Comparison of ENCODE assay signal across 38 mouse cellular contexts in the genomic region with DNA sequence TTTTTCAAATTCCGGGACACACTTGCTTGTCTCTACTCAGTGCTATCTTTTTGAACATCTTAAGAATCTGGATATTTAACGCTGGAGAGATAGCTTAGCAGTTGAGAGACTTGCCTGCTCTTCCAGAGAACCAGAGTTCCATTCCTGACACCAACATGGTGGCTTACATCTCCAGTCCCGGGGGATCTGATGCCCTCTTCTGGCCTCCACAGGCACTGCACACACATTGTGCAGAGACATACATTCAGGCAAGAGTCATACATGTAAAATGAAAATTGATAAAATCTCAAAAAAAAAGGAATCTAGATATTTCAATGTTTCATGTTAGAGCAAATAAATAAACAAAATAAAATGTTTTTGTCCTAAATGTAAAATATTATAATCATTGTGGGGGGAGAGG. TPM values are rescaled to one million over a fixed set of nuclear protein-coding genes. Genes with fewer than 3 reads are reported as not detected.
DNase-seq lines count a peak whose midpoint lies in the region; ATAC-seq and TF ChIP-seq lines count a peak whose summit lies in the region.
"Had no signal": no experiment of that assay in that cellular context is flagged by ENCODE, and none has a peak within 500 bp of the region (broad histone marks: within the 10 kb centered on the region; RNA-seq: fewer than 3 reads in every experiment).

No protein-coding gene starts in this region.

- no peaks in the 10 kb centered on the region for H3K36me3 ChIP-seq in intestine, postnatal 0 days (ENCODE audit: control insufficient read depth, insufficient read depth)
- H3K36me3 ChIP-seq in intestine, embryonic 15.5 days: no peaks in the 10 kb centered on the region
- H3K36me3 ChIP-seq in testis, adult 2 months (ENCODE audit: control insufficient read depth, insufficient read depth, low read length): no peaks in the 10 kb centered on the region
- H3K36me3 ChIP-seq: forebrain, embryonic 15.5 days; hindbrain, embryonic 15.5 days; liver, embryonic 15.5 days; lung, embryonic 15.5 days; midbrain, embryonic 12.5 days; neural tube, embryonic 12.5 days had no signal

- peak; percentile 13; the same call in 1 of the 2 replicates for TF ChIP-seq CTCF in gastrocnemius, adult 2 months (IDR thresholded peaks at IDR 0.05)
- peak; percentile 20 for TF ChIP-seq CTCF in intestine, postnatal 0 days (IDR thresholded peaks at IDR 0.05; ENCODE audit: low read depth)
- TF ChIP-seq CTCF in testis, adult 2 months (IDR thresholded peaks at IDR 0.05; ENCODE audit: control insufficient read depth, insufficient read depth, insufficient replicate concordance, low read depth, low read length): peak; percentile 37; the same call in 1 of the 2 replicates

- WGBS in intestine, postnatal 0 days: 94% methylated on average over 3 of the region's 3 CpGs
- 90% methylated on average over 3 of the region's 3 CpGs for WGBS in intestine, embryonic 15.5 days

- DNase-seq in gastrocnemius, adult 2 months: no peak
- DNase-seq in gastrocnemius, postnatal 14 days: no peak
- DNase-seq in testis, postnatal 10 days (ENCODE audit: low spot score): no peak
- no peak for DNase-seq in right cerebral cortex, adult 18-20 months
- no peak for DNase-seq in layer of hippocampus, postnatal 25 days (ENCODE audit: extremely low spot score in 1 of 2, low spot score in 1 of 2)
- DNase-seq: adrenal gland, postnatal 10 days; cerebellum, adult 11 months; cerebellum, adult 9-10 months; cerebellum, postnatal 36 days; heart, postnatal 36 days; kidney, adult 9 months; kidney, postnatal 10 days; layer of hippocampus, postnatal 36 days; left cerebral cortex, postnatal 4 days; lung, postnatal 4 days; right cerebral cortex, postnatal 4 days had no signal

- no peaks in the 10 kb centered on the region for H3K9me3 ChIP-seq in intestine, postnatal 0 days (ENCODE audit: control insufficient read depth)
- H3K9me3 ChIP-seq in intestine, embryonic 15.5 days: no peaks in the 10 kb centered on the region
- H3K9me3 ChIP-seq: forebrain, embryonic 15.5 days; hindbrain, embryonic 15.5 days; liver, embryonic 15.5 days; lung, embryonic 15.5 days; midbrain, embryonic 12.5 days; neural tube, embryonic 12.5 days had no signal

- H3K4me2 ChIP-seq in intestine, postnatal 0 days (replicated peaks; ENCODE audit: low read depth): no peak overlapping the region
- no peak overlapping the region for H3K4me2 ChIP-seq in intestine, embryonic 15.5 days (replicated peaks)
- H3K4me2 ChIP-seq: forebrain, embryonic 15.5 days; heart, embryonic 11.5 days; hindbrain, embryonic 15.5 days; liver, embryonic 15.5 days; lung, embryonic 15.5 days; midbrain, embryonic 12.5 days; neural tube, embryonic 12.5 days had no signal

- no peaks in the 10 kb centered on the region for H3K4me1 ChIP-seq in intestine, postnatal 0 days (replicated peaks; ENCODE audit: control insufficient read depth, insufficient read depth, low read length)
- H3K4me1 ChIP-seq in intestine, embryonic 15.5 days (replicated peaks): no peaks in the 10 kb centered on the region
- H3K4me1 ChIP-seq in testis, adult 2 months (ENCODE audit: control insufficient read depth, insufficient read depth, low read length): peaks cover 4% of the 10 kb centered on the region; the same call in 1 of the 2 replicates
- H3K4me1 ChIP-seq: forebrain, embryonic 15.5 days; hindbrain, embryonic 15.5 days; liver, embryonic 15.5 days; lung, embryonic 15.5 days; megakaryocyte, embryonic 14.5 days; midbrain, embryonic 12.5 days; neural tube, embryonic 12.5 days had no signal

- H3K9ac ChIP-seq in intestine, postnatal 0 days (ENCODE audit: low read depth, low read length): no peak overlapping the region
- no peak overlapping the region for H3K9ac ChIP-seq in intestine, embryonic 15.5 days
- H3K9ac ChIP-seq: forebrain, embryonic 15.5 days; hindbrain, embryonic 15.5 days; liver, embryonic 15.5 days; lung, embryonic 15.5 days; midbrain, embryonic 12.5 days; neural tube, embryonic 12.5 days had no signal

- no peak overlapping the region for H3K4me3 ChIP-seq in gastrocnemius, adult 2 months
- H3K4me3 ChIP-seq in intestine, postnatal 0 days (ENCODE audit: low read depth, low read length): no peak overlapping the region
- no peak overlapping the region for H3K4me3 ChIP-seq in intestine, embryonic 15.5 days (replicated peaks)
- no peak overlapping the region for H3K4me3 ChIP-seq in testis, adult 2 months (ENCODE audit: control insufficient read depth, low read depth, low read length)
- H3K4me3 ChIP-seq: forebrain, embryonic 15.5 days; hindbrain, embryonic 15.5 days; liver, embryonic 15.5 days; lung, embryonic 15.5 days; megakaryocyte, embryonic 14.5 days; midbrain, embryonic 12.5 days; myocyte; neural tube, embryonic 12.5 days had no signal

- TF ChIP-seq POLR2A in testis, adult 2 months (IDR thresholded peaks at IDR 0.05; ENCODE audit: control insufficient read depth, low read depth, low read length): no peak

- H3K27me3 ChIP-seq in intestine, postnatal 0 days (replicated peaks; ENCODE audit: control insufficient read depth, insufficient read depth, low read length): no peaks in the 10 kb centered on the region
- no peaks in the 10 kb centered on the region for H3K27me3 ChIP-seq in intestine, embryonic 15.5 days (replicated peaks)
- H3K27me3 ChIP-seq in testis, adult 2 months (ENCODE audit: control insufficient read depth, insufficient read depth, low read length): no peaks in the 10 kb centered on the region
- H3K27me3 ChIP-seq: forebrain, embryonic 15.5 days; hindbrain, embryonic 15.5 days; liver, embryonic 15.5 days; lung, embryonic 15.5 days; megakaryocyte, embryonic 14.5 days; midbrain, embryonic 12.5 days; neural tube, embryonic 12.5 days; Patski had no signal

- ATAC-seq in intestine, postnatal 0 days: no peak
- no peak for ATAC-seq in intestine, embryonic 15.5 days
- ATAC-seq: forebrain, embryonic 15.5 days; Patski had no signal

- intact Hi-C loops in gastrocnemius, adult 2 months (cut with DNase I): no loop called here
- intact Hi-C loops in gastrocnemius, postnatal 14 days (cut with DNase I; ENCODE audit: low total_unique reads): no loop called here

- H3K27ac ChIP-seq in gastrocnemius, adult 2 months: no peak overlapping the region
- H3K27ac ChIP-seq in intestine, postnatal 0 days (ENCODE audit: low read depth, low read length): no peak overlapping the region
- no peak overlapping the region for H3K27ac ChIP-seq in intestine, embryonic 15.5 days
- H3K27ac ChIP-seq in testis, adult 2 months (ENCODE audit: control insufficient read depth, insufficient read depth, low read depth, low read length): no peak overlapping the region
- H3K27ac ChIP-seq: forebrain, embryonic 15.5 days; hindbrain, embryonic 15.5 days; liver, embryonic 15.5 days; lung, embryonic 15.5 days; midbrain, embryonic 12.5 days; neural tube, embryonic 12.5 days had no signal

RNA-seq across cellular contexts. Expression of gene Lrit3, which starts 21.1 kb away (rescaled TPM):
- total RNA-seq in gastrocnemius, adult 2 months (2021): not detected
- total RNA-seq in gastrocnemius, postnatal 14 days (2021): not detected
- polyA plus RNA-seq in intestine, postnatal 0 days (2015; fragmentation: Nextera tagmentation; extraction: Ambion mirVana): 0.05 TPM in 1 of 2 replicates, not detected in the other
- polyA plus RNA-seq in intestine, embryonic 15.5 days (2015; fragmentation: Nextera tagmentation; extraction: Ambion mirVana): not detected in 2 replicates
- not detected in 2 replicates for polyA plus RNA-seq in testis, adult 2 months (2012; rRNA removed)
- not detected for total RNA-seq in layer of hippocampus, postnatal 25 days (2021)
- total RNA-seq: adrenal gland, postnatal 10 days; ES-E14; gastrocnemius, adult 18-20 months; gastrocnemius, postnatal 4 days; heart, postnatal 36 days; layer of hippocampus, postnatal 36 days; midbrain, postnatal 0 days had no signal
- polyA plus RNA-seq: embryonic facial prominence, embryonic 11.5 days; forebrain, embryonic 15.5 days; heart, embryonic 11.5 days; heart, embryonic 16.5 days; hindbrain, embryonic 15.5 days; intestine, embryonic 14.5 days; liver, embryonic 15.5 days; lung, embryonic 15.5 days; midbrain, embryonic 12.5 days; midbrain, postnatal 0 days; myocyte; neural tube, embryonic 12.5 days; Patski; spleen, adult 2 months had no signal

RNA-seq across cellular contexts. Expression of gene Egf, which starts 27.6 kb away (rescaled TPM):
- total RNA-seq in gastrocnemius, adult 2 months (2021): 10 to 100 TPM; 19.3 to 19.6 TPM
- 10 to 100 TPM; 21.0 to 24.7 TPM for total RNA-seq in gastrocnemius, postnatal 14 days (2021)
- 0.84 and 0.85 TPM in 2 replicates for polyA plus RNA-seq in intestine, postnatal 0 days (2015; fragmentation: Nextera tagmentation; extraction: Ambion mirVana)
- polyA plus RNA-seq in intestine, embryonic 15.5 days (2015; fragmentation: Nextera tagmentation; extraction: Ambion mirVana): 1.5 and 2.0 TPM in 2 replicates
- 3.4 and 5.7 TPM in 2 replicates for polyA plus RNA-seq in testis, adult 2 months (2012; rRNA removed)
- 1 to 10 TPM; 1.8 to 2.1 TPM for total RNA-seq in layer of hippocampus, postnatal 25 days (2021)

RNA-seq across cellular contexts. Expression of gene Rrh, which starts 39.6 kb away (rescaled TPM):
- total RNA-seq in gastrocnemius, adult 2 months (2021): not detected
- total RNA-seq in gastrocnemius, postnatal 14 days (2021): not detected
- 0.12 TPM in 1 of 2 replicates, not detected in the other for polyA plus RNA-seq in intestine, postnatal 0 days (2015; fragmentation: Nextera tagmentation; extraction: Ambion mirVana)
- not detected in 2 replicates for polyA plus RNA-seq in intestine, embryonic 15.5 days (2015; fragmentation: Nextera tagmentation; extraction: Ambion mirVana)
- 0.28 and 0.42 TPM in 2 replicates for polyA plus RNA-seq in testis, adult 2 months (2012; rRNA removed)
- total RNA-seq in layer of hippocampus, postnatal 25 days (2021): under 1 TPM; 0.30 to 0.77 TPM
- total RNA-seq: gastrocnemius, adult 18-20 months; heart, postnatal 36 days had no signal
- polyA plus RNA-seq: heart, embryonic 11.5 days; intestine, embryonic 14.5 days; large intestine, adult 2 months; liver, embryonic 15.5 days; midbrain, embryonic 12.5 days; myocyte; neural tube, embryonic 12.5 days had no signal

RNA-seq across cellular contexts. Expression of gene Gar1, which starts 48.5 kb away (rescaled TPM):
- total RNA-seq in gastrocnemius, adult 2 months (2021): 10 to 100 TPM; 17.5 to 19.6 TPM
- 10 to 100 TPM; 16.0 to 26.7 TPM for total RNA-seq in gastrocnemius, postnatal 14 days (2021)
- 29.6 and 31.1 TPM in 2 replicates for polyA plus RNA-seq in intestine, postnatal 0 days (2015; fragmentation: Nextera tagmentation; extraction: Ambion mirVana)
- polyA plus RNA-seq in intestine, embryonic 15.5 days (2015; fragmentation: Nextera tagmentation; extraction: Ambion mirVana): 87.7 and 93.2 TPM in 2 replicates
- 43.1 and 49.6 TPM in 2 replicates for polyA plus RNA-seq in testis, adult 2 months (2012; rRNA removed)
- 10 to 100 TPM; 43.3 to 49.6 TPM for total RNA-seq in layer of hippocampus, postnatal 25 days (2021)

RNA-seq across cellular contexts. Expression of gene Cfi, which starts 52.9 kb away (rescaled TPM):
- total RNA-seq in gastrocnemius, adult 2 months (2021): not detected
- total RNA-seq in gastrocnemius, postnatal 14 days (2021): not detected
- polyA plus RNA-seq in intestine, postnatal 0 days (2015; fragmentation: Nextera tagmentation; extraction: Ambion mirVana): 54.6 and 55.6 TPM in 2 replicates
- 57.2 and 57.9 TPM in 2 replicates for polyA plus RNA-seq in intestine, embryonic 15.5 days (2015; fragmentation: Nextera tagmentation; extraction: Ambion mirVana)
- polyA plus RNA-seq in testis, adult 2 months (2012; rRNA removed): 0.14 and 0.20 TPM in 2 replicates
- not detected for total RNA-seq in layer of hippocampus, postnatal 25 days (2021)
- total RNA-seq: ES-E14; layer of hippocampus, postnatal 36 days; left cerebral cortex, postnatal 4 days had no signal
- polyA plus RNA-seq: myocyte; spleen, adult 2 months had no signal

Comparison
In these comparisons a context has a peak if more than half of its experiments do, and no peak if none do; other contexts are left out.
1. RNA of gene Egf, which starts 27.6 kb away (total RNA-seq): 21.0 to 24.7 TPM in gastrocnemius, postnatal 14 days and 19.3 to 19.6 TPM in gastrocnemius, adult 2 months; 1.8 to 2.1 TPM in layer of hippocampus, postnatal 25 days; every median in the first group is over 4 times any median in the second.
2. Peak in every context shown above with its lines, with median percentiles within 50 percentile points of each other: CTCF ChIP-seq.